Mouse (Mus musculus): ENCODE results near the gene Fcgr1. TPM values are rescaled to one million over a fixed set of nuclear protein-coding genes. Genes with fewer than 3 reads are reported as not detected.
"Not testable (repeated sequence)": the region's sequence is repeated elsewhere in the genome, so short reads cannot be mapped to it uniquely, and the experiment has no call there.

The Fcgr1 gene
- polyA plus RNA-seq, 1 experiment from 2014 or later = 3.7 TPM

DNA sequence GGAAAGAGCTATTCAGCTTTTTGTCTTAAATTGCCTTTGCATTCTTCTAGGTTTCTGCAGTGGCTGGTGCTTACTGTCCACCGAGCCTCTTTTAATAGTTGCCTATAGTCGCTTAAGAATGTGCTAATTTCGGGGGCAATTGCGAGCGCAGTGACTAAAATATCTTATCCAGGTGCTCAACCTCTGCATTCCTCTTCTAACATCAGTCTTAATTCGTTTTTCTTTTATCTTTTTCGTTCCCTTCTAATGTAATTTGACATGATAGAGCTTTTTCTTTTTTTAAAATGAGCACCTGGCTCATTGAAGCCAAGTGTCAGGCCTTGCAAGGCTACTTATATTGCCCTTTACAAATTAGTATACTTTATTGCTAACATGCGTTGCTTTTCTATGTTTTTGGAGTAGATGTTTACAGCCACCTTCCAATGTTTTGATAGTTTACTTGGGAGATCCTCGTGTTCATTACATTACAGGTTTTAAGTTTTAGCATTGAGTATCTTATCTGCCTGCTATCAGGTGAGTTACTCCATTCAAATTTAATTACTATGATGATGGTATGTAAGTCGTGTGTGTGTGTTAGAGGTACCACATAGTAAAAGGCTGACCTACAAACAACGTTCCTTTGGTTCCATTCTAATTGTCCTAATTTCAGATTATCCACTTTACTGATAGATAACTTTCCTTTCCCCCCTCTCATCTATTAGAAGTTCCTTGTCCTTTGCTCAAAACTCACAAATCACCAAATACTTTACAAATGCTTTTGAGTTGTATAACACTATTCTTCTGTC lies 46.2 kb downstream of the Fcgr1 start:
- ATAC-seq = no peak
- WGBS = 4% methylated on average over 11 of the region's 11 CpGs
- Histone ChIP-seq H3K4me2 (ENCODE audit: low read depth, low read length) (peak overlapping the region; percentile 56), H3K27me3 (replicated peaks; ENCODE audit: control insufficient read depth, insufficient read depth, low read length) (no peaks in the 10 kb centered on the region), H3K9ac (ENCODE audit: low read depth, low read length) (peak overlapping the region; percentile 62), H3K9me3 (ENCODE audit: control insufficient read depth, low read length) (no peaks in the 10 kb centered on the region), H3K4me1 (ENCODE audit: control insufficient read depth, insufficient read depth, low read length) (peaks cover 23% of the 10 kb centered on the region), H3K27ac (ENCODE audit: low read length) (peak overlapping the region; percentile 50), H3K4me3 (ENCODE audit: low read length) (peak overlapping the region; percentile 50), H3K36me3 (ENCODE audit: control insufficient read depth, insufficient read depth, low read length) (no peaks in the 10 kb centered on the region)

DNA sequence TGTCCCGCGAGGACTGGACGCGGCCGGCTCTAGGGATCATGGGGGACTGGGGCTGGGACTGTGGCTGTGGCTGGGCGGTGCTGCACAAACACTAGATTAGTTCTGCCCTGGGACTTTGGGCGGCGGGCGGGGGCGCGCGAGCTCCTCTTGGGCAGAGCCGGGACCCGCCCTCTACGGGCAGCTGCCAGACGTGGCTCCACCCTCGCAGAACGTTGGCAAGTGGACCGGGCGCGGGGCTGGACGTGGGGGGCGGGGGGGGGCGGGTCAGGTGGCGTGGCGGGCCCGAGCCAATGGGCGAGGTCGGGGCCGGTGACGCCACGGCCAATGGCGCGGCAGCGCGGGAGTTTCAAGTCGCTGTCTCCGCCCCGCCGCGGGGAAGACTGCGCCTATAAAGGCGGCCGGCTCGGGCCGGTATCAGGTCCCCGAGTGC lies 47.3 kb downstream of the Fcgr1 start, which contains the start of gene Hist2h3c1:
Hist2h3c1 (plus strand) TSS at position 259 of the 430 bp plus-strand sequence.
- peak; percentile 92 for ATAC-seq
- H3K4me3 ChIP-seq (ENCODE audit: low read length) = peak within 1 kb of the TSS; percentile 50
- peak within 1 kb of the TSS; percentile 62 for H3K9ac ChIP-seq (ENCODE audit: low read depth, low read length)
- peak within 1 kb of the TSS; percentile 56 for H3K4me2 ChIP-seq (ENCODE audit: low read depth, low read length)
- H3K27me3 ChIP-seq (replicated peaks; ENCODE audit: control insufficient read depth, insufficient read depth, low read length); H3K9me3 ChIP-seq (ENCODE audit: control insufficient read depth, low read length); H3K36me3 ChIP-seq (ENCODE audit: control insufficient read depth, insufficient read depth, low read length): not testable (repeated sequence)
- peaks cover 23% of the 10 kb centered on the region for H3K4me1 ChIP-seq (ENCODE audit: control insufficient read depth, insufficient read depth, low read length)
- H3K27ac ChIP-seq (ENCODE audit: low read length) = peak within 1 kb of the TSS; percentile 50
- 0% methylated on average over 6 of the region's 47 CpGs for WGBS

GRCm38 (mm10) chr3:96246018-96246417 lies 47.8 kb downstream of the Fcgr1 start:
- Histone ChIP-seq H3K4me3 (ENCODE audit: low read length) (peak overlapping the region; percentile 38), H3K4me1 (ENCODE audit: control insufficient read depth, insufficient read depth, low read length) (peaks cover 23% of the 10 kb centered on the region)
- not testable (repeated sequence) for H3K27me3 ChIP-seq (replicated peaks; ENCODE audit: control insufficient read depth, insufficient read depth, low read length); H3K27ac ChIP-seq (ENCODE audit: low read length); H3K36me3 ChIP-seq (ENCODE audit: control insufficient read depth, insufficient read depth, low read length); ATAC-seq; H3K9ac ChIP-seq (ENCODE audit: low read depth, low read length); H3K9me3 ChIP-seq (ENCODE audit: control insufficient read depth, low read length); H3K4me2 ChIP-seq (ENCODE audit: low read depth, low read length)
- WGBS = 1% methylated on average over 10 of the region's 21 CpGs

GRCm38 (mm10) chr3:96245003-96245886 lies 48.5 kb downstream of the Fcgr1 start, which contains the start of gene Hist2h2aa1:
Gene Hist2h2aa1 (plus strand): TSS chr3:96245497.
- not testable (repeated sequence) for H3K36me3 ChIP-seq (ENCODE audit: control insufficient read depth, insufficient read depth, low read length); H3K27me3 ChIP-seq (replicated peaks; ENCODE audit: control insufficient read depth, insufficient read depth, low read length); H3K9me3 ChIP-seq (ENCODE audit: control insufficient read depth, low read length)
- H3K4me3 ChIP-seq (ENCODE audit: low read length) = peak within 1 kb of the TSS; percentile 41
- H3K4me1 ChIP-seq (ENCODE audit: control insufficient read depth, insufficient read depth, low read length) = peaks cover 23% of the 10 kb centered on the region
- WGBS = 0% methylated on average over 29 of the region's 88 CpGs
- peak; percentile 85 for ATAC-seq
- peak within 1 kb of the TSS; percentile 40 for H3K4me2 ChIP-seq (ENCODE audit: low read depth, low read length)
- peak within 1 kb of the TSS; percentile 84 for H3K27ac ChIP-seq (ENCODE audit: low read length)
- peak within 1 kb of the TSS; percentile 65 for H3K9ac ChIP-seq (ENCODE audit: low read depth, low read length)

DNA sequence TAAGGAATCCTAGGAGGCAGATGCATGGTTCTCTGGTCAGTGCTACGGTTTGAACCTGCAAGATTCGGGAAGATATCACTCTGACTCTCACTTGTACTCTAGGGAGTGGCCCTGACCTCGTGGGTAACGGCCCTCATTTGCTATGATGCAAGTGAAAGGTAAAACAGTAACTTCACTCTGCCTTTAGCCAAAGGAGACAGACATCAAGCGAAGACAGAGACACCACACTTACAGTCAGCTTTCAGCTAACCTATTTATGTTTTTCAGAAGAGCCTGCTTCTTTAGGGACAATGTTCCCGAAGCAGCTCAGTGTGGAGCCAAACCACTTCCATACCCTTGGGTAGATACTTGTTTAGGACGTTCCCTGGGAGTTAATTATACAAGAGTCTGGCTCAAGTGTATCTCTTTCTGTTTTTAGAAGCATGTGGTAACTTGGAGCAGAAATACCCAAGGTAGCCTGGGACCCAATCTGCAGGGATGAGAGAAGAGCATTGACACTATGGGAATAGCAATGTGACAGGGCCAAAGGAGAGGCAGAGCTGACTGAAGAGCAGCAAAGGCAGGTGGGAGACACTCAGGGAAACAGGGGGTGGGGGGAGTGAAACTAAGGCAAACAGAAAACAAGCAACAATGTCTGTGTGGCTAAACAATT lies 49.7 kb downstream of the Fcgr1 start:
- H3K4me2 ChIP-seq (ENCODE audit: low read depth, low read length) = peak overlapping the region; percentile 40
- H3K4me1 ChIP-seq (ENCODE audit: control insufficient read depth, insufficient read depth, low read length) = peaks cover 21% of the 10 kb centered on the region
- no peak for ATAC-seq
- H3K4me3 ChIP-seq (ENCODE audit: low read length) = no peak overlapping the region
- H3K27ac ChIP-seq (ENCODE audit: low read length) = peak overlapping the region; percentile 84
- WGBS = 68% methylated on average over 7 of the region's 7 CpGs
- peak overlapping the region; percentile 65; the same call in 1 of the 2 replicates for H3K9ac ChIP-seq (ENCODE audit: low read depth, low read length)
- no peaks in the 10 kb centered on the region for H3K9me3 ChIP-seq (ENCODE audit: control insufficient read depth, low read length)
- H3K27me3 ChIP-seq (replicated peaks; ENCODE audit: control insufficient read depth, insufficient read depth, low read length) = no peaks in the 10 kb centered on the region
- H3K36me3 ChIP-seq (ENCODE audit: control insufficient read depth, insufficient read depth, low read length) = no peaks in the 10 kb centered on the region

DNA sequence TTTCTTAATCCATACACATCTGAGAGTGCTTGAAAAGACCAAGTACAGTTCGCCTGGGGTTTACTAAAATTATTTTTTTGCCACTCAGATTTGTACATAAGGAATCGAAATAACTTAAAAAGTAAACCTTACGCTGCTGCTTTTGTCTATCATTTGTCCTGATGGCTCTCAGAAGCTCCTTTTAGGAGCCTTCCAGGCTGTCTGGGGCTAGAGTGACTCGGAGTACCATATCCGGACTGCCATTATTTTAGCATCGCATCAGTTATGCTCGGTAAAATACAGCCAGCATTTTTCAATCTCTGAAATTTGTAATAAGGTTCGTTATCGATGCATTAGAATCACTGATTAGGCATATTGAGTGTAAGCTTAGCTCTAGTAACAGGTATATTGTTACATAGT lies 53.0 kb downstream of the Fcgr1 start:
- 78% methylated on average over 9 of the region's 9 CpGs for WGBS

DNA sequence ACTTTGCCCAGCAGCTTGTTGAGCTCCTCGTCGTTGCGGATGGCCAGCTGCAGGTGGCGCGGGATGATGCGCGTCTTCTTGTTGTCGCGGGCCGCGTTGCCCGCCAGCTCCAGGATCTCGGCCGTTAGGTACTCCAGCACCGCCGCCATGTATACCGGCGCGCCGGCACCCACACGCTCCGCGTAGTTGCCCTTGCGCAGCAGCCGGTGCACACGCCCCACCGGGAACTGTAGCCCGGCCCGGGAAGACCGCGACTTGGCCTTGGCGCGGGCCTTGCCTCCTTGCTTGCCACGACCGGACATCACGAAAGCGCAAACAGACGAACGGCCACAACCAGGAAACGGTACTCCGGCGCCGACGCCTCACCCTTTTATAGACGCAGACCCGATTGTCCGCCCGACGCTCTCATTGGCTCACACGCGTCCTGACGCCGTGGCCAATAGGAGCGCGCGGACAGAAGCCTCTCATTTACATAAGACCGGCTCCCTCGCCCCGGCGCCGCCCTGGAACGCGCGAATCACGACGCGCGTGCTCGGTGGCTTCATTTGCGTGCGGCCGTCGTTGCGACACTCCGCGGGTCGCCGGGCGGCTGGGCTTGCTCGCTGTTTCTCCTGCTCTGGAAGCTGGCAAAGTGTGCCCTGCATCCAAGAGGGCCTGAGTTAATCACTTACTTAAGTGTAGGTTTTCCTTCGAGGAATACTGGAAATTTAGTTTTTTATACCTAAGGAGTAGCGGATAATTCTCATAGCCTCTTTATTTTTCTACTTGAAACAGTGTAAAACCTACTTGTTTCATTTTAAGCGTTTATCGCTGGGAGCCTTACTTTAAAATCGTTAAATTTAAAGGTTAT lies 53.6 kb downstream of the Fcgr1 start, which contains the start of gene Hist2h2aa2:
Hist2h2aa2 (minus strand) TSS at position 328 of the 850 bp plus-strand sequence.
- Histone ChIP-seq H3K9ac (ENCODE audit: low read depth, low read length) (peak within 1 kb of the TSS; percentile 59), H3K4me2 (ENCODE audit: low read depth, low read length) (peak within 1 kb of the TSS; percentile 43), H3K4me3 (ENCODE audit: low read length) (peak within 1 kb of the TSS; percentile 31), H3K4me1 (ENCODE audit: control insufficient read depth, insufficient read depth, low read length) (peaks cover 21% of the 10 kb centered on the region), H3K27ac (ENCODE audit: low read length) (peak within 1 kb of the TSS; percentile 84)
- H3K9me3 ChIP-seq (ENCODE audit: control insufficient read depth, low read length); H3K27me3 ChIP-seq (replicated peaks; ENCODE audit: control insufficient read depth, insufficient read depth, low read length); H3K36me3 ChIP-seq (ENCODE audit: control insufficient read depth, insufficient read depth, low read length): not testable (repeated sequence)
- WGBS = 6% methylated on average over 18 of the region's 85 CpGs
- peak; percentile 82 for ATAC-seq

More for the DNA sequence above, 53.0 kb downstream of the Fcgr1 start:
- Histone ChIP-seq H3K36me3 (ENCODE audit: control insufficient read depth, insufficient read depth, low read length) (no peaks in the 10 kb centered on the region), H3K27me3 (replicated peaks; ENCODE audit: control insufficient read depth, insufficient read depth, low read length) (no peaks in the 10 kb centered on the region), H3K9ac (ENCODE audit: low read depth, low read length) (peak overlapping the region; percentile 59), H3K4me3 (ENCODE audit: low read length) (no peak overlapping the region; the same call in 1 of the 2 replicates), H3K27ac (ENCODE audit: low read length) (peak overlapping the region; percentile 84), H3K9me3 (ENCODE audit: control insufficient read depth, low read length) (no peaks in the 10 kb centered on the region), H3K4me1 (ENCODE audit: control insufficient read depth, insufficient read depth, low read length) (peaks cover 21% of the 10 kb centered on the region), H3K4me2 (ENCODE audit: low read depth, low read length) (peak overlapping the region; percentile 43)
- no peak for ATAC-seq

- peak within 1 kb of the TSS; percentile 65 for H3K9ac ChIP-seq (ENCODE audit: low read depth, low read length)
- H3K4me2 ChIP-seq (ENCODE audit: low read depth, low read length) = peak within 1 kb of the TSS; percentile 71
- 0% methylated on average over 18 of the region's 68 CpGs for WGBS
- H3K36me3 ChIP-seq (ENCODE audit: control insufficient read depth, insufficient read depth, low read length); H3K27me3 ChIP-seq (replicated peaks; ENCODE audit: control insufficient read depth, insufficient read depth, low read length); H3K9me3 ChIP-seq (ENCODE audit: control insufficient read depth, low read length): not testable (repeated sequence)
- peaks cover 18% of the 10 kb centered on the region for H3K4me1 ChIP-seq (ENCODE audit: control insufficient read depth, insufficient read depth, low read length)
- H3K27ac ChIP-seq (ENCODE audit: low read length) = peak within 1 kb of the TSS; percentile 72
- peak; percentile 92 for ATAC-seq
- peak within 1 kb of the TSS; percentile 55 for H3K4me3 ChIP-seq (ENCODE audit: low read length)
These were observed 54.6 kb downstream of the Fcgr1 start, which contains the start of gene Hist2h3c2 for GRCm38 (mm10) chr3:96238954-96239793. Gene Hist2h3c2 (minus strand): TSS chr3:96239127.

Data from intestine, embryonic 16.5 days (tissue).